Mouse (Mus musculus): ENCODE results near the gene Rnf114. TPM values are rescaled to one million over a fixed set of nuclear protein-coding genes. Genes with fewer than 3 reads are reported as not detected.

The Rnf114 gene
- polyA plus RNA-seq, 1 experiment from 2014 or later, result 77.0 TPM

DNA sequence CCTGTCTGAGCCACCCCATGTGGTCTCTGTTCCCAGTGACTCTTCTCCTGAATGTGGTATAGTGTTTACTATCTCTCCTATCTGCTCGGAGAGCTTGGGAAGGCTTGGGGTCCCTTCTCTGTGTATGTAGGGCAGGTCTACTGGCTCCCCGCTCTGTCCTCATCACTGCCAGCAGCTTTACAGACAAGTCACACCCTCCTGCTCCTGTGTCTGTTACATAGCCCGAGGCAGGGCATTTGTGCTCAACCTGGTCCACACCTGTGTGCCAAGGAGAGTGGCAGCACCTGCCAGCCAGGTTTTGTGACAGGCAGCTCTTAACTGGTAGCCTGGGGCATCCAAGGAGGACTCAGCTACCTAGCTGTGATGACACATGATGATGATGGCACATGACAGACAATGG, 21.8 kb upstream of the Rnf114 start:
- Histone ChIP-seq H3K4me1 (replicated peaks; ENCODE audit: insufficient read depth, low read length) (0 out of 2 replicates have a peak, but pooled peaks cover under 1% of the 10 kb centered on the region), H3K4me3 (replicated peaks; ENCODE audit: low read depth, low read length) (no peak overlapping the region), H3K27me3 (ENCODE audit: insufficient read depth, low read length) (no peaks in the 10 kb centered on the region), H3K9ac (ENCODE audit: low read depth, low read length) (no peak overlapping the region), H3K4me2 (ENCODE audit: low read length) (no peak overlapping the region), H3K9me3 (replicated peaks; ENCODE audit: low read length) (no peaks in the 10 kb centered on the region), H3K36me3 (ENCODE audit: insufficient read depth, low read length) (peaks cover 47% of the 10 kb centered on the region), H3K27ac (no peak overlapping the region)
- ATAC-seq (replicated peaks; ENCODE audit: low FRiP score, low read depth) (no peak), DNase-seq (ENCODE audit: low spot score) (no peak)
- TF ChIP-seq CTCF (IDR thresholded peaks at IDR 0.05; ENCODE audit: low read depth), result no peak
- WGBS, result 90% methylated on average over 3 of the region's 3 CpGs

DNA sequence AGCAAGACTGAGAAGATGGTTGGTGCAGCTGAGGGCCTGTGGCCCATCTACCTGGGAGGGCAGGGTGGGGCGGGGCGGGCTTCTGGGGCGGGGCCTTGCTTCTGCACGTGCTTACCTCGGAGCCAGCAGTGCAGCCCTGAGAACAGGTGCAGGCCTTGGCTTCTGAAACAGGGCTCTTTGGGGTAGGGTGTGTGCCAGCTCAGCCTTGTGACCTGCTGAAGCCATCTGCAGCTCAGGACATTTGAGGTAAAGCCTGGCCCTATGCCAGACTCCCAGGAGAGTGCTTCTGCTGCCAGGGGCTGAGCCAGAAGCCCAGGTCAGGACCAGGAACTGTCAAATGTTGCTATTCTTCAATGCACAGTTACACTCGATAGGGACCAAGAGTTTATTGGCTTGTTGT, 20.9 kb upstream of the Rnf114 start:
- ATAC-seq (replicated peaks; ENCODE audit: low FRiP score, low read depth) (no peak), DNase-seq (ENCODE audit: low spot score) (no peak)
- Histone ChIP-seq H3K4me2 (ENCODE audit: low read length) (no peak overlapping the region), H3K4me1 (replicated peaks; ENCODE audit: insufficient read depth, low read length) (peaks cover 9% of the 10 kb centered on the region; the same call in 1 of the 2 replicates), H3K27me3 (ENCODE audit: insufficient read depth, low read length) (no peaks in the 10 kb centered on the region), H3K27ac (no peak overlapping the region), H3K36me3 (ENCODE audit: insufficient read depth, low read length) (peaks cover 40% of the 10 kb centered on the region), H3K9ac (ENCODE audit: low read depth, low read length) (no peak overlapping the region), H3K9me3 (replicated peaks; ENCODE audit: low read length) (no peaks in the 10 kb centered on the region), H3K4me3 (replicated peaks; ENCODE audit: low read depth, low read length) (no peak overlapping the region)
- 76% methylated on average over 6 of the region's 6 CpGs for WGBS
- TF ChIP-seq CTCF (IDR thresholded peaks at IDR 0.05; ENCODE audit: low read depth), result no peak

DNA sequence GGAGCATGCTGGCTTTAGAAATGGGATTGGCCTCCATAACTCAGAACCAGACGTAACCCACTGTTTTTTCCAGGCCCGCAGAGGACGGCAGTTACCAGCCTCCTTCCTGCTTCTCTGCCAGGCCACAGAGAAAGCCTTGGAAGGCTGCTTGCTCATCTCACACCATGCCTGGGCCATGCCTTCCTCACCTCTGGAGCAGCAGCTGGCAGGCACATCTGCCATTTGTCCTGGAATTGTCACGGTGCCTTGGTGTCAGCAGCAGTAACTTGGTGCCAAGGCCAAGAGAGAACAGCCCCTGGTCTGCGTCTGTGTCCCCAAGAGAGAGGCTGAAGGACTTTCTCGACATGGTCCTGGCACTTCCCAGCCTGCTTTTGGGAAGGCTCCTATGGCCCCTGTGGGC, 18.2 kb upstream of the Rnf114 start:
- DNase-seq (ENCODE audit: low spot score), result no peak
- TF ChIP-seq CTCF (IDR thresholded peaks at IDR 0.05; ENCODE audit: low read depth), result no peak
- Histone ChIP-seq H3K4me1 (replicated peaks; ENCODE audit: insufficient read depth, low read length) (peaks cover 15% of the 10 kb centered on the region; the same call in 1 of the 2 replicates), H3K27me3 (ENCODE audit: insufficient read depth, low read length) (no peaks in the 10 kb centered on the region), H3K9ac (ENCODE audit: low read depth, low read length) (no peak overlapping the region), H3K9me3 (replicated peaks; ENCODE audit: low read length) (no peaks in the 10 kb centered on the region), H3K36me3 (ENCODE audit: insufficient read depth, low read length) (peaks cover 37% of the 10 kb centered on the region), H3K4me2 (ENCODE audit: low read length) (no peak overlapping the region), H3K4me3 (replicated peaks; ENCODE audit: low read depth, low read length) (no peak overlapping the region), H3K27ac (no peak overlapping the region)
- 82% methylated on average over 6 of the region's 6 CpGs for WGBS
- no peak for ATAC-seq (replicated peaks; ENCODE audit: low FRiP score, low read depth)

DNA sequence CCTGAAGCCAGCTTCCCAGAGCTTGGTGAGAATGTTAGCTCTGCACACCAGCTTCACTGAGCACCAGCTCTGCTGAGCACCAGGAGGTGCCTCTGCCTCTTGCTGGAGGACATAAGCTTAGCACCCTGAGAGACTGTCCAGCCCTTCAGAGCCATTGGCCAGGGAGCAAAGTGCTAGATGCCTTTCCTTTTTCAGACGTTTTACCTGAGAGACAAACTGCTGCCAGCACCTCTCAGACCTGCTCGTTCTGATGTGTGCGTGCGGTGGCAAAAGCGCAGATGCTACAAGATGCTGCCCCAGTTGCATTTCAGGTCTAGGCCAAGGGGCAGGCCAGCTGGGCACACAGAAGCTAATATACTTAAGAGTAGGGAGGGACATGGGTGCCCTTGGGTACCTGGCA, 16.8 kb upstream of the Rnf114 start:
- 83% methylated on average over 5 of the region's 5 CpGs for WGBS
- TF ChIP-seq CTCF (IDR thresholded peaks at IDR 0.05; ENCODE audit: low read depth), result no peak
- H3K9me3 ChIP-seq (replicated peaks; ENCODE audit: low read length), result no peaks in the 10 kb centered on the region
- ATAC-seq (replicated peaks; ENCODE audit: low FRiP score, low read depth), result no peak
- H3K4me1 ChIP-seq (replicated peaks; ENCODE audit: insufficient read depth, low read length), result peaks cover 15% of the 10 kb centered on the region; the same call in 1 of the 2 replicates
- no peak overlapping the region for H3K4me3 ChIP-seq (replicated peaks; ENCODE audit: low read depth, low read length)
- H3K36me3 ChIP-seq (ENCODE audit: insufficient read depth, low read length), result peaks cover 32% of the 10 kb centered on the region
- peak overlapping the region; percentile 79; the same call in 1 of the 2 replicates for H3K27ac ChIP-seq
- no peak overlapping the region for H3K9ac ChIP-seq (ENCODE audit: low read depth, low read length)
- DNase-seq (ENCODE audit: low spot score), result no peak
- no peak overlapping the region for H3K4me2 ChIP-seq (ENCODE audit: low read length)
- no peaks in the 10 kb centered on the region for H3K27me3 ChIP-seq (ENCODE audit: insufficient read depth, low read length)

DNA sequence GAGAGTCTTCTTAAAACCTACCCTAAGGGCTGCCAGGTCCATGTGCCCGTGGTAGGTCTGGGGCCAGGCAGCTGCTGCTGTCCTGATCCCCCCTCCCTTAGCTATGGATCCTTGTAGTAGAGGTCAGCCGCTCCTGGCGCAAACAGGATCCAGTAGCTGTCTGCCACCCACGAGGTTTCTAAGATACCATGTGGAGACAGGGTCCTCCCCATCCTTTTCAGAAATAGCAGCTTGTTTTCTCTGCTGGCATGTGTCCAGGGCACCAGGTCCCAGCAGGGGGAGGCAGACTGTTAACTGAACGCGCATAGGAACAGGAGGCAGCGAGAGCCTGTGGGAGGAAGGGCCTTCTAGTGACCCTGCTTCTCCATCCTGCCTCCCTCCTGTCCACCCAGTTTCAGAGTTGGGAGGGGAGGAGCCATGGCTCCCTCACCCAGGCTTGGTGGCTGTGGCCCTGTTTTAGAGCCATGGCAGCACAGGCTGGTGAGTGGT, 16.2 kb upstream of the Rnf114 start:
- no peaks in the 10 kb centered on the region for H3K9me3 ChIP-seq (replicated peaks; ENCODE audit: low read length)
- peak; percentile 78 for ATAC-seq (replicated peaks; ENCODE audit: low FRiP score, low read depth)
- peaks cover 28% of the 10 kb centered on the region for H3K36me3 ChIP-seq (ENCODE audit: insufficient read depth, low read length)
- peak overlapping the region; percentile 79 for H3K27ac ChIP-seq
- H3K27me3 ChIP-seq (ENCODE audit: insufficient read depth, low read length), result no peaks in the 10 kb centered on the region
- H3K4me1 ChIP-seq (replicated peaks; ENCODE audit: insufficient read depth, low read length), result peaks cover 15% of the 10 kb centered on the region; the same call in 1 of the 2 replicates
- H3K4me3 ChIP-seq (replicated peaks; ENCODE audit: low read depth, low read length), result no peak overlapping the region
- 7% methylated on average over 7 of the region's 7 CpGs for WGBS
- no peak overlapping the region for H3K4me2 ChIP-seq (ENCODE audit: low read length)
- no peak overlapping the region for H3K9ac ChIP-seq (ENCODE audit: low read depth, low read length)
- TF ChIP-seq CTCF (IDR thresholded peaks at IDR 0.05; ENCODE audit: low read depth), result peak; percentile 69
- DNase-seq (ENCODE audit: low spot score), result peak; percentile 96

DNA sequence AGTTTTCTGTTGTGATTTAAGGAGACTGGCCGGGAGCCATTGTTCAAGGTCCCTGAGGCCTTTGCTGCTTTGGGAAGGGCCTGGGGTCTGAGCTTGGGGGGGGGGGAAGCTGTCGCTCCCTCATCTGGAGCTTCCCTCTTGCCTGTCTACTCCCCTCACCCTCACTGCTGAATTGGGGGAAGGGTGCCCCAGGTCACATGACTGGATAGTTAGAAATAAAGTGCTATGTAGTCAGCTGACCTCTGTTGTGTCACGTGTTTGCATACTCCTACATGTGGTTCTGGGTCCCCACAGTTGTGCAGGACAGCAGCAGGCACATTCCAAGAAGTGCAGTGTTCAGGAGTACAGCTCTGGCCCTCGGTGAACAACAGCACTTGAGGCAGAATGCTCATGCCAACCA, 15.7 kb upstream of the Rnf114 start:
- peak; percentile 33 for ATAC-seq (replicated peaks; ENCODE audit: low FRiP score, low read depth)
- no peaks in the 10 kb centered on the region for H3K27me3 ChIP-seq (ENCODE audit: insufficient read depth, low read length)
- peak; percentile 63 for DNase-seq (ENCODE audit: low spot score)
- peaks cover 15% of the 10 kb centered on the region; the same call in 1 of the 2 replicates for H3K4me1 ChIP-seq (replicated peaks; ENCODE audit: insufficient read depth, low read length)
- H3K36me3 ChIP-seq (ENCODE audit: insufficient read depth, low read length), result peaks cover 23% of the 10 kb centered on the region
- H3K9ac ChIP-seq (ENCODE audit: low read depth, low read length), result no peak overlapping the region
- H3K27ac ChIP-seq, result peak overlapping the region; percentile 79
- no peak for TF ChIP-seq CTCF (IDR thresholded peaks at IDR 0.05; ENCODE audit: low read depth)
- WGBS, result 47% methylated on average over 4 of the region's 4 CpGs
- no peaks in the 10 kb centered on the region for H3K9me3 ChIP-seq (replicated peaks; ENCODE audit: low read length)
- no peak overlapping the region for H3K4me3 ChIP-seq (replicated peaks; ENCODE audit: low read depth, low read length)
- H3K4me2 ChIP-seq (ENCODE audit: low read length), result no peak overlapping the region

DNA sequence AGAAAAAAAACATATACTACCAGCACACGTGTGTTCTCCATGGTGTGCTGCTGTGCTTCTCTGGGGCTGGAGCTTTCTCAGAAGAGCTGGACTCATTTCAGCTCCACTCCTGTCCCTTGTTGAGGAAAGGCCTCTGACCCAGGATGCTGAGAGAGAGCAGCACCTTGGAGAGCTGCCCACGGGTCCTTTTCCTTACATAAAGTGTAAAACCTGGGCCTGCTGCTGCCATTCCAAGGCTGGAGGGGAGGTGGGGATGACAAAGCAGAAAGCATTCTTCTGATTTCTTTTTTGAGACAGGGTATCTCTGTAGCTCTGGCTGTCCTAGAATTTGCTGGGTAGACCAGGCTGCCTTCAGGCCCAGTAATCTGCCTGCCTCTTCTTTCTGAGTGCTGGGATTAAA, 14.3 kb upstream of the Rnf114 start:
- Histone ChIP-seq H3K4me1 (replicated peaks; ENCODE audit: insufficient read depth, low read length) (peaks cover 15% of the 10 kb centered on the region; the same call in 1 of the 2 replicates), H3K9me3 (replicated peaks; ENCODE audit: low read length) (no peaks in the 10 kb centered on the region), H3K4me2 (ENCODE audit: low read length) (no peak overlapping the region), H3K4me3 (replicated peaks; ENCODE audit: low read depth, low read length) (no peak overlapping the region), H3K27ac (no peak overlapping the region), H3K27me3 (ENCODE audit: insufficient read depth, low read length) (no peaks in the 10 kb centered on the region), H3K9ac (ENCODE audit: low read depth, low read length) (no peak overlapping the region), H3K36me3 (ENCODE audit: insufficient read depth, low read length) (peaks cover 25% of the 10 kb centered on the region)
- WGBS, result 48% methylated on average over 2 of the region's 2 CpGs
- ATAC-seq (replicated peaks; ENCODE audit: low FRiP score, low read depth) (no peak), DNase-seq (ENCODE audit: low spot score) (peak; percentile 25)
- no peak for TF ChIP-seq CTCF (IDR thresholded peaks at IDR 0.05; ENCODE audit: low read depth)
